Mouse (Mus musculus): ENCODE data around the gene Tut1.

Gene Tut1

GRCm38 (mm10) chr19:8953135-8954039, at the start of gene Tut1:
Tut1 (plus strand) TSS chr19:8953847.
- peak; percentile 81 for DNase-seq

- no peak for DNase-seq
Observed at GRCm38 (mm10) chr19:8908531-8908930, 45.1 kb upstream of the Tut1 start.

GRCm38 (mm10) chr19:8911810-8912209, 41.8 kb upstream of the Tut1 start:
- DNase-seq: no peak

- no peak for DNase-seq
Observed at GRCm38 (mm10) chr19:8914212-8914611, 39.4 kb upstream of the Tut1 start.

- DNase-seq: no peak
Observed at GRCm38 (mm10) chr19:8919000-8919399, 34.6 kb upstream of the Tut1 start.

GRCm38 (mm10) chr19:8919684-8920072, 34.0 kb upstream of the Tut1 start:
- DNase-seq: no peak

- peak; percentile 86 for DNase-seq
Observed at GRCm38 (mm10) chr19:8920073-8920736, 33.4 kb upstream of the Tut1 start, which contains the start of gene B3gat3. B3gat3 (plus strand) TSS chr19:8920374.

- DNase-seq: no peak
Observed at GRCm38 (mm10) chr19:8920836-8921291, 32.8 kb upstream of the Tut1 start.

- DNase-seq: no peak
Observed at GRCm38 (mm10) chr19:8921741-8922140, 31.9 kb upstream of the Tut1 start.

- DNase-seq: no peak
Observed at GRCm38 (mm10) chr19:8926766-8927165, 26.9 kb upstream of the Tut1 start.

- no peak for DNase-seq
Observed at GRCm38 (mm10) chr19:8927891-8928525, 25.6 kb upstream of the Tut1 start.

GRCm38 (mm10) chr19:8928689-8929223, 24.9 kb upstream of the Tut1 start:
- DNase-seq: no peak

GRCm38 (mm10) chr19:8929224-8930088, 24.2 kb upstream of the Tut1 start, which contains the start of the genes Rom1 and Eml3:
Rom1 (minus strand) TSS chr19:8929356.
Eml3 (plus strand) TSS chr19:8929552.
- DNase-seq: peak; percentile 54

- no peak for DNase-seq
Observed at GRCm38 (mm10) chr19:8930117-8930516, 23.5 kb upstream of the Tut1 start.

- DNase-seq: no peak
Observed at GRCm38 (mm10) chr19:8930771-8931170, 22.9 kb upstream of the Tut1 start.

- no peak for DNase-seq
Observed at GRCm38 (mm10) chr19:8936736-8937135, 16.9 kb upstream of the Tut1 start.

GRCm38 (mm10) chr19:8940526-8941133, 13.0 kb upstream of the Tut1 start:
- DNase-seq: no peak

- no peak for DNase-seq
Observed at GRCm38 (mm10) chr19:8941136-8941514, 12.5 kb upstream of the Tut1 start.

- peak; percentile 94 for DNase-seq
Observed at GRCm38 (mm10) chr19:8941515-8942217, 12.0 kb upstream of the Tut1 start, which contains the start of gene Mta2. Mta2 (plus strand) TSS chr19:8941875.

- peak; percentile 58 for DNase-seq
Observed at GRCm38 (mm10) chr19:8942276-8942964, 11.2 kb upstream of the Tut1 start.
